Mouse (Mus musculus) G1E (cell line): ENCODE measurements at regions not wholly inside any gene's neighbourhood (a gene's known extent, or its start where the extent isn't known, plus 50 kb on each side); places are given as distances from the start of the nearest gene placed in this dataset.

Experiments
- ATAC-seq: 2 replicates; pipeline ENCODE4 v1.8.0; 2016; ENCODE audit warnings: mild to moderate bottlenecking; ENCODE audit not compliant: insufficient number of reproducible peaks, poor library complexity, low FRiP score, severe bottlenecking; ENCODE audit errors: extremely low read depth
- DNase-seq: peaks from one replicate; pipeline ENCODE4 v3.0.0; 2012; ENCODE audit warnings: low spot score
- H3K27me3 ChIP-seq: 2 replicates; pipeline ENCODE4 v1.6.1; 2012; ENCODE audit warnings: mild to moderate bottlenecking, low read length, inconsistent platforms; ENCODE audit not compliant: insufficient read depth
- H3K36me3 ChIP-seq: replicated peaks from 2 replicates; pipeline ENCODE3; 2012; ENCODE audit warnings: mild to moderate bottlenecking, inconsistent platforms
- H3K4me1 ChIP-seq: 2 replicates; pipeline ENCODE4 v1.6.1; 2012; ENCODE audit warnings: low read depth, low read length, inconsistent platforms, mixed read lengths; ENCODE audit not compliant: insufficient read depth
- H3K4me3 ChIP-seq: 2 replicates; pipeline ENCODE4 v1.5.1; 2012; ENCODE audit warnings: low read depth, mild to moderate bottlenecking, inconsistent platforms, low read length, moderate library complexity, mixed read lengths
- H3K9me3 ChIP-seq: replicated peaks from 2 replicates; pipeline ENCODE4 v1.6.1; 2012; ENCODE audit warnings: inconsistent platforms
- CTCF ChIP-seq: IDR thresholded peaks from 2 replicates; pipeline ENCODE4 v1.5.1; 2012; ENCODE audit warnings: low read depth, low read length, inconsistent platforms, mixed read lengths
- GATA1 ChIP-seq: IDR thresholded peaks from 2 replicates; pipeline ENCODE4 v1.6.1; 2012; ENCODE audit warnings: borderline replicate concordance, low read length, inconsistent platforms, mixed read lengths
- GATA2 ChIP-seq: IDR thresholded peaks from 2 replicates; pipeline ENCODE4 v1.6.1; 2012; ENCODE audit warnings: low read depth, low read length, inconsistent platforms, borderline replicate concordance
- POLR2AphosphoS5 ChIP-seq: IDR thresholded peaks from 2 replicates; pipeline ENCODE4 v1.6.1; 2012; ENCODE audit warnings: low read depth, low read length, inconsistent platforms; ENCODE audit not compliant: insufficient replicate concordance
- TAL1 ChIP-seq: conservative IDR thresholded peaks from 2 replicates; pipeline ENCODE4 v1.6.1; 2012; ENCODE audit warnings: low read depth, low read length, inconsistent platforms, mixed read lengths

DNA sequence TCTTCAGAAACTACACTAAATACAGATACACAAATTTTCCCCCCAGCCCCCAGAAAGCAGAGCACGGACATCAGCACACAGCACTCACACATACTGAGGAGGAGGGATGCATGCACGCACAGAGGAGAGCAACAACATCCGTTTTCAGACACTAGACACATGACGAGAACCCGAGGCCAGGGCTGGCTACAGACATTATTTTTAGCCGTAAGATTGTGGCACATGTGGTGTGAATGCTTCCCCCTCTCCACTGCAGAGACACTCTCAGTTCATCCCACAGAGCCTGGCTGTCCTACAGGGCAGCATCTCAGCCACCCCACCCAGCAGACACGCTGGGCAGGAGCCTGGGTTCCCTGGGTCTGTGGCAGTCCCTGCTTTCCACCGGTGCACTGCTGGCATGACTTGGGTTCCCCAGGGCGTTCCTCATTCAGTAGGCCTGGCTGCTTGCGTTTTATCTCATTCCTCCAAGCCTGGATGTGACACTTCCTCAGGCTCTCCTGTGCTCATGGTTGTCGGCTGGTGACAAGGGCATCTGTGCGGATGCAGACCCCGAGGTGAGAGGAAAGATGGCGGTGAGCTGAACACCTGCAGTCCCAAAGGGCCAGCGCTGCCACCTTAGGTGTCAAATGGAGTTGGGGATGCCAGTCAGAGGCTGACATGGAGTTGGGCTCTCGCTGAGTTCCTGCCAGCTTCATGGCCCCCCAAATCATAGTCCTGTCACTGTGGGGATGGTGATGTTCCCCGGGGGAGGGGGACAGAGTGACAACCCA, 247.1 kb upstream of the Myt1l start:
- TF ChIP-seq GATA2 (no peak), TAL1 (no peak), GATA1 (no peak)
- no peak overlapping the region for H3K4me3 ChIP-seq
- H3K27me3 ChIP-seq: no peaks in the 10 kb centered on the region
- peaks cover 72% of the 10 kb centered on the region for H3K9me3 ChIP-seq
- no peaks in the 10 kb centered on the region for H3K36me3 ChIP-seq
- H3K4me1 ChIP-seq: no peaks in the 10 kb centered on the region
- DNase-seq: no peak
- no peak for ATAC-seq

DNA sequence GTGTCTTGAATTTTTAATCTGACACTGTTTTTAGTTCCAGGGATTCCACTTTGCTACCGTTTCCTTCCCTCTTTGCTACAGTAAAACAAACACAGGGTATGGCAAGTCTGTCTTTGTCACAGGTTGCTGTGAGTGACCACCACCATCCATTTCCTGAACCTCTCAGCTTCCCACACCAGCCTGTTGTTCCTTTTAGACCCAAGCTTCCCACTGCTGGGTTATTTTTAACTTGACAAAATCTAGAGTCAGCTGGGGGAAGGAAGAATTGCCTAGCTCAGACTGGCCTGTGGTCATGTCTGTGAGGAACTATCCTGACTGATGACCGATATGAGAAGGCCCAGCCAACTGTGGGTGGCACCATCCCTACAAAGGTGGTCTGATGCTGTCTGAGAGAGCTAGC, 239.4 kb upstream of the Myt1l start:
- H3K4me1 ChIP-seq: no peaks in the 10 kb centered on the region
- no peak for ATAC-seq
- TF ChIP-seq GATA1 (no peak), TAL1 (no peak), CTCF (no peak), POLR2AphosphoS5 (no peak)
- peaks cover 56% of the 10 kb centered on the region for H3K9me3 ChIP-seq
- H3K36me3 ChIP-seq: no peaks in the 10 kb centered on the region
- H3K4me3 ChIP-seq: no peak overlapping the region
- H3K27me3 ChIP-seq: no peaks in the 10 kb centered on the region
- no peak for DNase-seq

DNA sequence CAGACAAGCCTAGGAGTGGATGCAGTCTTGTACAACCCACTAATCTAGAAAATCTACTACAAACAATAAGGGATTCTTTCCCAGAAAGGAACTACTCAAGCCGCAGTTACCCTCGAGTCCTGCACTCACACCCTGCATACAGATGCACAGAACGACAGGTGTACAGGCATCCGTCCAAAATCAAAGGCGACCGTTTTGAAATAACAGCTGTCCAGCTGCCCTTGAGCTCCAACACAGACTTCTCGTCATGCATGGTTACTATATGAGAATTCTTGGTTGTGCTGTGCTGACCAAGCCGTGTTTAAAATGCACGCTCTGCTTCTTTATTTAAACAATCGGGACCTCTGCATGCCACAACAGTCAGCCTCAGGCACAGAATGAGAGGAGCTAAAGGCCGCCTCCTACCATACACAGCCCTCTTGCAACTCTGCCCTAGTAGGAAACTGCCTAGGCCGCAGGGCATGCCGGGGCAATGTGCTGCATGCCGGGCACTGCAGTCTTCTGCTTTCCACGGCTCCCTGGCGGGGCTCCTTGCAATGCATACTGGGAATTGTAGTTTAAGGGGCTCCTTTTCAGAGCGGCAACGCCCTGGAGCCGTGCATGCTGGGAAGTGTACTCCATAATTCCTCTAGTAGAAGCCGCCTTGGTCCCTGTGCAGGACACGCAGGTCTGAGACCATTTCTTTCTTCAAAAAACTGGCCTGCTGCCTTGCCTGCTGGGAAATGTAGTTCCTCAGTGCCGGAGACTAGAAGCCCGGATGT, 237.4 kb upstream of the Myt1l start:
- Histone ChIP-seq H3K4me1 (no peaks in the 10 kb centered on the region), H3K9me3 (peaks cover 45% of the 10 kb centered on the region), H3K27me3 (no peaks in the 10 kb centered on the region), H3K4me3 (no peak overlapping the region), H3K36me3 (no peaks in the 10 kb centered on the region)
- TF ChIP-seq GATA2: no peak
- DNase-seq: no peak
- no peak for ATAC-seq

DNA sequence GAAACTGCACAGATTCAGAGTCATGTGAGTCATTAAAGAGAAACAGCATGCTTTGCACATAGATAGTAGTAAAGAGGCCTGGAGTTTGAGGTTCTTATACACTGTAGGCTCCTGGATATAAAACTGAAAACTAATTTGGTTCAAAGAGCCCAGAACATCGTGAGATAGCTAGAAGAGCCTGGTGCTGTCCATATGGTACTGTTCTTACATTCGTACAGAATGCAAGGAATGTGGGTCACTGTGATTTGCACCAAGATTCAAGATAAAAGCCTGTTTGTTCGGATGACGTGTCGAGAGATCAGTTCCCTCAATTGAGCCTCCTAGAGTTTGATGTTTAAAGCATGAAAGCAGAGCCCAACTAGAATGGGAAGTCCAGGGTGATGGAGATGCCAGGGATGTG, 230.2 kb upstream of the Myt1l start:
- DNase-seq (no peak), ATAC-seq (no peak)
- H3K36me3 ChIP-seq: no peaks in the 10 kb centered on the region
- H3K9me3 ChIP-seq: peaks cover 30% of the 10 kb centered on the region
- no peak overlapping the region for H3K4me3 ChIP-seq
- no peaks in the 10 kb centered on the region for H3K4me1 ChIP-seq
- TF ChIP-seq GATA1: no peak
- TF ChIP-seq CTCF: no peak
- TF ChIP-seq GATA2: no peak
- no peak for TF ChIP-seq TAL1
- no peak for TF ChIP-seq POLR2AphosphoS5
- H3K27me3 ChIP-seq: no peaks in the 10 kb centered on the region

DNA sequence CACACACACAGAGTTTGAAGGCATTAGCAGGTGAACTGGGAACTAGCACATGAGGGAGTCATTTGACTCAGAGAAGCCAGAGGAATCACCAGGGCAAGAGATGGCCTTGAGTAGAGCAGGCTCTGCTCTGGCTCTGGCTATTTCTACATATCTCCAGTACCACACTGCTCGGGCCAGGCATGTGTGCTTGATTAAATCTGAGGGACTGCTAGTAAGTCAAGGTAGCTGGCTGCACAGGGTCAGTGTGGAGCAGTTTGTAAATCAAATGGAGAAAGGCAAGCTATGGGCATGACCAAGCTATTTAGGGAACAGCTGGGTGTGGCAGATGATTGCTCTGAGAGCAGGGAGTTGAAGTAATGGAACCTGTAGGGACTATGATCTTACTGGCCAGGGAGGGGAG, 212.5 kb upstream of the Myt1l start:
- no peaks in the 10 kb centered on the region for H3K36me3 ChIP-seq
- DNase-seq (no peak), ATAC-seq (no peak)
- H3K4me3 ChIP-seq: no peak overlapping the region
- peaks cover 67% of the 10 kb centered on the region for H3K9me3 ChIP-seq
- H3K4me1 ChIP-seq: no peaks in the 10 kb centered on the region
- H3K27me3 ChIP-seq: no peaks in the 10 kb centered on the region
- no peak for TF ChIP-seq POLR2AphosphoS5
- no peak for TF ChIP-seq CTCF
- TF ChIP-seq GATA1: no peak
- TF ChIP-seq GATA2: no peak
- TF ChIP-seq TAL1: no peak

DNA sequence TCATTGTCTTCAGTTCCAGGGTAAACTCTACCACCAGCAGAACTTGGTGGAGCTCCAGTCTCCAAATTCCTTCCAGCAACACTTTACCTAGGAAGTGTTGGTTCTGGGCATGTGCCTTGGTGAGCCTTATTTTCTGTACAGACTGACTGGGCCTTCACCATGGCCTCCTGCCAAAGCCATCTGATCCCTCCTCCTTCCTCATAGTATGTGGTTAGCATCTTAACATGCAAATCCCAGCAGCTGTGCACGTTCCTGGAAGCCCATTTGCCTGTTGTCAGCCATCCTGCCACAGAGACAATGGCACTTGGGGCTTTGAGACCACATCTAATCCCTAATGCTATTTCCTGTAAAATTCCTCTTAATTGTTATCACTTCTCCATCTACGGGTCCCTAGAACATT, 206.7 kb upstream of the Myt1l start:
- TF ChIP-seq GATA1: no peak
- no peak for TF ChIP-seq CTCF
- no peak for TF ChIP-seq POLR2AphosphoS5
- no peak for TF ChIP-seq TAL1
- TF ChIP-seq GATA2: no peak
- H3K36me3 ChIP-seq: no peaks in the 10 kb centered on the region
- no peak overlapping the region for H3K4me3 ChIP-seq
- no peak for ATAC-seq
- H3K4me1 ChIP-seq: no peaks in the 10 kb centered on the region
- no peaks in the 10 kb centered on the region for H3K27me3 ChIP-seq
- peaks cover 57% of the 10 kb centered on the region for H3K9me3 ChIP-seq
- DNase-seq: no peak

DNA sequence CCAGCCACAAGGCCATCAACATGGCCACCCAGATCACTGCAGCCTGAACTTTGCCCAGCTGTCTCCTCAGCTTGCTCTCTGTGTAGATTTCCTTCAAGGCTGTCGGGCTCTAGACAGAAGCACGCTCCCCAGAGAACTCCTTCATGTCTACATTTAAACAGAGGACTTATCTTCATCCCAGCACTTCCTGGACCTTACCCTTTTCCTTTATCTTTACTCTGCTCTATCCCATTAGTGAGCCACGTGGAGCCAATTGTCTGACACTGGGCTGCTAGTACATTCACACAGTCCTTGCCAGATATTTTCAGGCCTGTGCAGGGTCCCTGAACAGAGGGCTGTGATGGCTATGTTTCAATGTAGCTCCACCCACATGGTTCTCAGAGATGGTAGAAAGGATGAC, 204.7 kb upstream of the Myt1l start:
- TF ChIP-seq CTCF: no peak
- TF ChIP-seq POLR2AphosphoS5: no peak
- TF ChIP-seq GATA2: no peak
- TF ChIP-seq TAL1: no peak
- TF ChIP-seq GATA1: no peak
- ATAC-seq: no peak
- peaks cover 63% of the 10 kb centered on the region for H3K9me3 ChIP-seq

More for the DNA sequence above, 204.7 kb upstream of the Myt1l start:
- no peaks in the 10 kb centered on the region for H3K27me3 ChIP-seq
- no peaks in the 10 kb centered on the region for H3K4me1 ChIP-seq
- DNase-seq: no peak
- H3K36me3 ChIP-seq: no peaks in the 10 kb centered on the region
- H3K4me3 ChIP-seq: no peak overlapping the region
